9 mouse cellular contexts compared by ENCODE assay signal in the genomic region with DNA sequence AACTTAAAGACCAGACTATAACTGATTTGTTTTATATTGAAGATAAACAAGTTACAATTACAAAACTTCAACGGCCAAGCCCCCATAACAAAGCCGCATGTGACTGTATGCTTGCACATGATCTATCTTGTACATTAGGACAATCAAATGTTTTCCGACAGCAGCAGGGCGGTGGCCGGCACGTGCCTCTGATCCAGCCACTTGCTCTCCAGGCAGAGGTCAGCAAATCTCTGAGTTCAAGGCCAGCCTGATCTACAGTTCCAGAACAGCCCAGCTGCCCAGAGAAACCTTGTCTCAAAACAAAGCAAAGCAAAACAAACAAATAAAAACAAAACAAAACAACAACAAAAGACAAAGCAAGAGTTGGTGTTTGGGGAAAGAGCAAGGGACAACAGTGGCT. TPM values are rescaled to one million over a fixed set of nuclear protein-coding genes. Genes with fewer than 3 reads are reported as not detected.
DNase-seq lines count a peak whose midpoint lies in the region; ATAC-seq and TF ChIP-seq lines count a peak whose summit lies in the region.
"Had no signal": no experiment of that assay in that cellular context is flagged by ENCODE, and none has a peak within 500 bp of the region (broad histone marks: within the 10 kb centered on the region; RNA-seq: fewer than 3 reads in every experiment).

No protein-coding gene starts in this region.

- TF ChIP-seq EP300 in lung, postnatal 0 days (IDR thresholded peaks at IDR 0.05), result no peak

- no peaks in the 10 kb centered on the region for H3K36me3 ChIP-seq in intestine, postnatal 0 days (ENCODE audit: control insufficient read depth, insufficient read depth)
- no peaks in the 10 kb centered on the region for H3K36me3 ChIP-seq in intestine, embryonic 16.5 days (ENCODE audit: control insufficient read depth, insufficient read depth, low read length)
- H3K36me3 ChIP-seq in embryonic facial prominence, embryonic 10.5 days (replicated peaks), result no peaks in the 10 kb centered on the region
- H3K36me3 ChIP-seq in lung, postnatal 0 days (ENCODE audit: insufficient read depth, low read length), result no peaks in the 10 kb centered on the region

- H3K4me1 ChIP-seq in intestine, postnatal 0 days (replicated peaks; ENCODE audit: control insufficient read depth, insufficient read depth, low read length), result 0 out of 2 replicates have a peak, but pooled peaks cover 6% of the 10 kb centered on the region
- H3K4me1 ChIP-seq in intestine, embryonic 16.5 days (ENCODE audit: control insufficient read depth, insufficient read depth, low read length), result no peaks in the 10 kb centered on the region
- H3K4me1 ChIP-seq in embryonic facial prominence, embryonic 10.5 days, result peaks cover 13% of the 10 kb centered on the region
- H3K4me1 ChIP-seq in lung, postnatal 0 days (ENCODE audit: insufficient read depth, low read depth, low read length), result peaks cover 7% of the 10 kb centered on the region; the same call in 1 of the 2 replicates

- no peak overlapping the region for H3K4me3 ChIP-seq in intestine, postnatal 0 days (ENCODE audit: low read depth, low read length)
- H3K4me3 ChIP-seq in intestine, embryonic 16.5 days (ENCODE audit: low read length), result no peak overlapping the region
- peak overlapping the region; percentile 69; the same call in 1 of the 2 replicates for H3K4me3 ChIP-seq in embryonic facial prominence, embryonic 10.5 days
- H3K4me3 ChIP-seq in lung, postnatal 0 days (ENCODE audit: low read depth, low read length), result no peak overlapping the region; the same call in 1 of the 2 replicates

- H3K4me2 ChIP-seq in intestine, postnatal 0 days (replicated peaks; ENCODE audit: low read depth), result 0 out of 2 replicates have a peak overlapping the region, but pooled peaks have one; percentile 17
- H3K4me2 ChIP-seq in intestine, embryonic 16.5 days (ENCODE audit: low read depth, low read length), result no peak overlapping the region
- H3K4me2 ChIP-seq in lung, postnatal 0 days (replicated peaks; ENCODE audit: low read depth, low read length), result peak overlapping the region; percentile 33; the same call in 1 of the 2 replicates

- H3K27ac ChIP-seq in intestine, postnatal 0 days (ENCODE audit: low read depth, low read length), result no peak overlapping the region
- no peak overlapping the region for H3K27ac ChIP-seq in intestine, embryonic 16.5 days (ENCODE audit: low read length)
- H3K27ac ChIP-seq in embryonic facial prominence, embryonic 10.5 days (replicated peaks), result no peak overlapping the region
- H3K27ac ChIP-seq in lung, postnatal 0 days (ENCODE audit: low read length), result no peak overlapping the region

- WGBS in intestine, postnatal 0 days, result 71% methylated on average over 6 of the region's 6 CpGs
- 77% methylated on average over 6 of the region's 6 CpGs for WGBS in intestine, embryonic 16.5 days
- 81% methylated on average over 6 of the region's 6 CpGs for WGBS in embryonic facial prominence, embryonic 10.5 days
- whole genome bisulfite sequencing in lung, postnatal 0 days, result 33% methylated on average over 6 of the region's 6 CpGs

- ATAC-seq in intestine, postnatal 0 days, result no peak
- no peak for ATAC-seq in intestine, embryonic 16.5 days
- ATAC-seq in lung, postnatal 0 days, result no peak

- H3K27me3 ChIP-seq in intestine, postnatal 0 days (replicated peaks; ENCODE audit: control insufficient read depth, insufficient read depth, low read length), result no peaks in the 10 kb centered on the region
- H3K27me3 ChIP-seq in intestine, embryonic 16.5 days (replicated peaks; ENCODE audit: control insufficient read depth, insufficient read depth, low read length), result no peaks in the 10 kb centered on the region
- no peaks in the 10 kb centered on the region for H3K27me3 ChIP-seq in embryonic facial prominence, embryonic 10.5 days (replicated peaks; ENCODE audit: low read depth, poor library complexity, severe bottlenecking)
- H3K27me3 ChIP-seq in lung, postnatal 0 days (replicated peaks; ENCODE audit: insufficient read depth, low read length), result no peaks in the 10 kb centered on the region

- no peaks in the 10 kb centered on the region for H3K9me3 ChIP-seq in intestine, postnatal 0 days (ENCODE audit: control insufficient read depth)
- no peaks in the 10 kb centered on the region for H3K9me3 ChIP-seq in intestine, embryonic 16.5 days (ENCODE audit: control insufficient read depth, low read length)
- no peaks in the 10 kb centered on the region for H3K9me3 ChIP-seq in embryonic facial prominence, embryonic 10.5 days
- H3K9me3 ChIP-seq in lung, postnatal 0 days (ENCODE audit: low read length), result no peaks in the 10 kb centered on the region

- TF ChIP-seq CTCF in intestine, postnatal 0 days (IDR thresholded peaks at IDR 0.05; ENCODE audit: low read depth), result no peak
- TF ChIP-seq CTCF in lung, postnatal 0 days (IDR thresholded peaks at IDR 0.05), result no peak

- DNase-seq in adrenal gland, adult 2 months, result peak; percentile 48
- no peak for DNase-seq in adrenal gland, adult 18-20 months (ENCODE audit: low spot score in 2 of 2)
- DNase-seq in embryonic facial prominence, embryonic 10.5 days (ENCODE audit: low spot score), result no peak
- DNase-seq in lung, postnatal 0 days (ENCODE audit: low spot score), result no peak
- DNase-seq in frontal cortex, postnatal 25 days (ENCODE audit: low spot score in 2 of 2), result no peak
- DNase-seq in retina, postnatal 1 day, result no peak
- DNase-seq: layer of hippocampus, postnatal 36 days had no signal

- H3K9ac ChIP-seq in intestine, postnatal 0 days (ENCODE audit: low read depth, low read length), result no peak overlapping the region
- no peak overlapping the region for H3K9ac ChIP-seq in intestine, embryonic 16.5 days (ENCODE audit: low read depth, low read length)
- H3K9ac ChIP-seq in lung, postnatal 0 days (replicated peaks; ENCODE audit: low read depth), result no peak overlapping the region

RNA-seq across cellular contexts. Expression of gene Pros1, which starts 1.3 kb away (rescaled TPM):
- total RNA-seq in adrenal gland, adult 2 months (2021), result 10 to 100 TPM; 47.8 to 70.5 TPM
- 6.9 and 8.9 TPM in 2 replicates for polyA plus RNA-seq in adrenal gland, adult 2 months (2012; rRNA removed)
- 10 to 100 TPM; 48.4 to 56.3 TPM for total RNA-seq in adrenal gland, adult 18-20 months (2021)
- 30.2 and 31.6 TPM in 2 replicates for polyA plus RNA-seq in intestine, postnatal 0 days (2015; fragmentation: Nextera tagmentation; extraction: Ambion mirVana)
- 28.9 and 30.2 TPM in 2 replicates for polyA plus RNA-seq in intestine, embryonic 16.5 days (2015; fragmentation: Nextera tagmentation; extraction: Ambion mirVana)
- 16.9 and 18.0 TPM in 2 replicates for polyA plus RNA-seq in embryonic facial prominence, embryonic 10.5 days (2016; fragmentation: Nextera tagmentation; extraction: Ambion mirVana)
- 74.3 and 74.4 TPM in 2 replicates for polyA plus RNA-seq in lung, postnatal 0 days (2015; fragmentation: Nextera tagmentation; extraction: Ambion mirVana)

RNA-seq across cellular contexts. Expression of gene Arl13b, which starts 8.5 kb away (rescaled TPM):
- 10 to 100 TPM; 10.1 to 11.3 TPM for total RNA-seq in adrenal gland, adult 2 months (2021)
- 3.6 and 5.6 TPM in 2 replicates for polyA plus RNA-seq in adrenal gland, adult 2 months (2012; rRNA removed)
- total RNA-seq in adrenal gland, adult 18-20 months (2021), result 10 to 100 TPM in 1 of 2 experiments, 1 to 10 TPM in 1; 8.1 to 12.3 TPM
- 9.8 and 10.0 TPM in 2 replicates for polyA plus RNA-seq in intestine, postnatal 0 days (2015; fragmentation: Nextera tagmentation; extraction: Ambion mirVana)
- polyA plus RNA-seq in intestine, embryonic 16.5 days (2015; fragmentation: Nextera tagmentation; extraction: Ambion mirVana), result 11.4 and 11.8 TPM in 2 replicates
- polyA plus RNA-seq in embryonic facial prominence, embryonic 10.5 days (2016; fragmentation: Nextera tagmentation; extraction: Ambion mirVana), result 18.3 and 19.6 TPM in 2 replicates
- 22.8 and 23.9 TPM in 2 replicates for polyA plus RNA-seq in lung, postnatal 0 days (2015; fragmentation: Nextera tagmentation; extraction: Ambion mirVana)

RNA-seq across cellular contexts. Expression of gene Stx19, which starts 40.9 kb away (rescaled TPM):
- not detected for total RNA-seq in adrenal gland, adult 2 months (2021)
- polyA plus RNA-seq in adrenal gland, adult 2 months (2012; rRNA removed), result not detected in 2 replicates
- not detected for total RNA-seq in adrenal gland, adult 18-20 months (2021)
- polyA plus RNA-seq in intestine, postnatal 0 days (2015; fragmentation: Nextera tagmentation; extraction: Ambion mirVana), result 0.18 and 0.35 TPM in 2 replicates
- 0.38 and 0.45 TPM in 2 replicates for polyA plus RNA-seq in intestine, embryonic 16.5 days (2015; fragmentation: Nextera tagmentation; extraction: Ambion mirVana)
- polyA plus RNA-seq in embryonic facial prominence, embryonic 10.5 days (2016; fragmentation: Nextera tagmentation; extraction: Ambion mirVana), result 0.36 TPM in 2 replicates
- 9.8 and 10.3 TPM in 2 replicates for polyA plus RNA-seq in lung, postnatal 0 days (2015; fragmentation: Nextera tagmentation; extraction: Ambion mirVana)
- total RNA-seq: layer of hippocampus, postnatal 36 days had no signal
